Mouse (Mus musculus): ENCODE measurements at regions not wholly inside any gene's neighbourhood (a gene's known extent, or its start where the extent isn't known, plus 50 kb on each side); places are given as distances from the start of the nearest gene placed in this dataset.

GRCm38 (mm10) chr13:11105571-11105970 is 744.9 kb upstream of the Chrm3 start:
- POLR2A ChIA-PET: no interaction called here
- CTCF ChIA-PET: interaction anchor here in 1 of 4 experiments (0.5 kb wide), 1 partner anchor 86 kb away, joined by 4 read pairs; no protein-coding TSS in a partner anchor

GRCm38 (mm10) chr13:11099586-11099950 is 738.9 kb upstream of the Chrm3 start:
- ChIA-PET POLR2A (interaction anchor here in 1 of 4 experiments (0.8 kb wide), 1 partner anchor 94 kb away, joined by 3 read pairs; no protein-coding TSS in a partner anchor), CTCF (no interaction called here)

- CTCF ChIA-PET: no interaction called here
- POLR2A ChIA-PET: interaction anchor here in 1 of 4 experiments (0.8 kb wide), 1 partner anchor 93 kb away, joined by 3 read pairs; no protein-coding TSS in a partner anchor
Observed at GRCm38 (mm10) chr13:11098899-11099585, 738.4 kb upstream of the Chrm3 start.

GRCm38 (mm10) chr13:11092911-11093310 is 732.3 kb upstream of the Chrm3 start:
- POLR2A ChIA-PET: no interaction called here

More at GRCm38 (mm10) chr13:11092911-11093310, 732.3 kb upstream of the Chrm3 start:
- CTCF ChIA-PET: no interaction called here
